Mouse (Mus musculus) c-Kit-positive CD71-negative TER-119-negative erythroid progenitor cells, embryonic 14.5 days (primary cell): ENCODE results near the gene Ttc30a1.

Source experiments
- DNase-seq: peaks from one replicate; pipeline ENCODE4 v3.0.0-alpha.2; 2013; ENCODE audit warnings: low read depth

Gene Ttc30a1

DNA sequence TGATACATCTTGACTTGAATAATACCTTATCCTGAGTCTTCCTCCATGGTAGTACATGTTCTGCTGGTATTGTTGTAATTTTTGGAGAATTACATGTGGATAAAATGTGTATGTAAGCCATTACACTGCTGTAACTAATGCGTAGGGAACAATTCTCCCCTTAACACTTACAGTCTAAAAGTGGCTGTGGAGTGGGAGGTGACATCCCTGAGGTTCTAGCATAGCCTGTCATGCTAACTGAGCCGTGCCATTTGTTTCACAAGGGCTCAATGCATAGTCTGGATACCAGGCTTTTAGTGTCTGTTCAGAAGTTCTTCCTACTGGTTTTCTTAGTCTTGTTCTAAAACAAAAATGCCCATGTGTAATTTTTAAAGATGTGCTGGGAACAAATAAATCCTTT, 50.8 kb downstream of the Ttc30a1 start:
- DNase-seq: no peak

DNA sequence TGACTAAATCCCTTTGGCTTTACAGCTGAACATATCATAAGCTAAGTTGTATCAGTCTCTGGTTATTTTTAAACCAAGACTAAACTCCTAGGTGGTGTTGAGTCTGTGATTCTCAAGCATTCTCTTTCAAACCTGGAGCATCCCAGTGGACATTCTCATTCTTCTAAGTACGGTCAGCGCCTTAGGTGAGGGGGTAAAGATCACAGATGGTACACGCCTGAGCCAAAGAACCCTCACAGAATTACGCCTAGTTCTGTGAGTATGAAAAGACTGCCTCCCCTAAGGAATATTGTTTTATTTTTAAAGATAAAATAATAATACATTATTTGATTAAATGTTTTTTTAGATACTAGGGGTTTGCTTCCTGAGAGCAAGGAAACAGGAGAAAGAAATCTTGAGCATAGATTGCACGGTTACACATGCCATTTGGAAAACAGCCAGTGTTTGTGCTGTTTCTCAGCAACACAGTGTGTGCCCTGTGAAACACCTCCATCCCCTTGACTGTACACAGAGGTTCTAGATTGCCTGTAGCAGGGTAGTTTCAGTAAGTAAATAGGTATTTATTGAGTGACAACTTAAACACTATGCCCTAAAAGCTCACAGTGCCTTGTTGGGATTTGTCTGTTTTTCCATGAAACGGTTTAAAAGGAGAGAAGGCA, 51.9 kb downstream of the Ttc30a1 start:
- no peak for DNase-seq

DNA sequence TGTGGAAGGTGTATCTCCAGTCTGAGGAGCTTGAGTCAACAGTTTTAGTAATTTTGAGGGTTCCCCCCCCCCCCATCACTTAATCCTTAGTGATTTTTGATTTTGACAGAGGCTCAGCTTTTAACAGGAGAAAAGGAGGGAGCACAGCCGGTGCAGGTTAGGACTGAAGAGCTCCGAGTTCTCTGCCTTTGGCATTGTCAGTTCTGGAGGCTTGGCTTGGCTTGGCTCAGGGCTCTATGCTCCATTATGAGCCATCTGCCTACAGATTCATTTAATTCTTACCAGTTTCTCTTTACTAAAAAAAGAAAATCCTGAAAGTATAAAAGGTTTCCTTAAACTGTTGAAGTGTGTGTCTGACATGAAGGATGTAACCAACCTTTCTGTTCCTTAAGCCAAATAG, 52.6 kb downstream of the Ttc30a1 start:
- DNase-seq: no peak
